Mouse (Mus musculus): ENCODE data around the gene Ifi207. TPM values are rescaled to one million over a fixed set of nuclear protein-coding genes. Genes with fewer than 3 reads are reported as not detected.
A peak's percentile ranks its signal among the peaks of the same experiment; 100 is the strongest.
"Not testable (repeated sequence)": the region's sequence is repeated elsewhere in the genome, so short reads cannot be mapped to it uniquely, and the experiment has no call there.

Gene Ifi207
- polyA plus RNA-seq (2015; fragmentation: Nextera tagmentation; extraction: Ambion mirVana) = 1.1 and 1.4 TPM in 2 replicates

GRCm38 (mm10) chr1:173741656-173742055, at the start of gene Ifi207:
Gene Ifi207 (minus strand): TSS chr1:173741747.
- ATAC-seq (ENCODE audit: insufficient read depth, low FRiP score) = no peak
- WGBS = 68% methylated on average over 4 of the region's 4 CpGs
- Histone ChIP-seq H3K4me1 (ENCODE audit: control insufficient read depth, insufficient read depth, low read length) (no peaks in the 10 kb centered on the region), H3K27ac (ENCODE audit: low read length) (no peak within 1 kb of the TSS), H3K36me3 (ENCODE audit: control insufficient read depth, insufficient read depth, low read length) (no peaks in the 10 kb centered on the region), H3K9ac (ENCODE audit: low read length) (no peak within 1 kb of the TSS), H3K9me3 (replicated peaks; ENCODE audit: control insufficient read depth, low read length) (no peaks in the 10 kb centered on the region), H3K27me3 (ENCODE audit: control insufficient read depth, insufficient read depth, low read length) (no peaks in the 10 kb centered on the region), H3K4me2 (ENCODE audit: low read depth, low read length) (no peak within 1 kb of the TSS), H3K4me3 (replicated peaks; ENCODE audit: low read length) (0 out of 2 replicates have a peak within 1 kb of the TSS, but pooled peaks have one; percentile 5)

- H3K4me2 ChIP-seq (ENCODE audit: low read depth, low read length); H3K36me3 ChIP-seq (ENCODE audit: control insufficient read depth, insufficient read depth, low read length); ATAC-seq (ENCODE audit: insufficient read depth, low FRiP score); H3K27me3 ChIP-seq (ENCODE audit: control insufficient read depth, insufficient read depth, low read length); H3K9me3 ChIP-seq (replicated peaks; ENCODE audit: control insufficient read depth, low read length); H3K27ac ChIP-seq (ENCODE audit: low read length); H3K4me1 ChIP-seq (ENCODE audit: control insufficient read depth, insufficient read depth, low read length); H3K9ac ChIP-seq (ENCODE audit: low read length); H3K4me3 ChIP-seq (replicated peaks; ENCODE audit: low read length): not testable (repeated sequence)
- WGBS = 75% methylated on average over 2 of the region's 3 CpGs
These were observed 31.9 kb upstream of the Ifi207 start for GRCm38 (mm10) chr1:173773457-173773856.

GRCm38 (mm10) chr1:173766848-173767617, 25.5 kb upstream of the Ifi207 start, which contains the start of gene Ifi204:
Gene Ifi204 (minus strand): TSS chr1:173766943.
- not testable (repeated sequence) for H3K36me3 ChIP-seq (ENCODE audit: control insufficient read depth, insufficient read depth, low read length); H3K27ac ChIP-seq (ENCODE audit: low read length); H3K4me2 ChIP-seq (ENCODE audit: low read depth, low read length); H3K9me3 ChIP-seq (replicated peaks; ENCODE audit: control insufficient read depth, low read length); H3K27me3 ChIP-seq (ENCODE audit: control insufficient read depth, insufficient read depth, low read length); H3K4me1 ChIP-seq (ENCODE audit: control insufficient read depth, insufficient read depth, low read length); H3K4me3 ChIP-seq (replicated peaks; ENCODE audit: low read length); H3K9ac ChIP-seq (ENCODE audit: low read length)
- ATAC-seq (ENCODE audit: insufficient read depth, low FRiP score) = 0 out of 2 replicates have a peak, but pooled peaks have one; percentile 29
- WGBS = 73% methylated on average over 5 of the region's 5 CpGs

- H3K27ac ChIP-seq (ENCODE audit: low read length); H3K27me3 ChIP-seq (ENCODE audit: control insufficient read depth, insufficient read depth, low read length); H3K4me3 ChIP-seq (replicated peaks; ENCODE audit: low read length); H3K9ac ChIP-seq (ENCODE audit: low read length); H3K9me3 ChIP-seq (replicated peaks; ENCODE audit: control insufficient read depth, low read length); H3K4me2 ChIP-seq (ENCODE audit: low read depth, low read length); H3K36me3 ChIP-seq (ENCODE audit: control insufficient read depth, insufficient read depth, low read length); ATAC-seq (ENCODE audit: insufficient read depth, low FRiP score); H3K4me1 ChIP-seq (ENCODE audit: control insufficient read depth, insufficient read depth, low read length): not testable (repeated sequence)
- 88% methylated on average over 5 of the region's 5 CpGs for WGBS
These were observed 18.5 kb upstream of the Ifi207 start for GRCm38 (mm10) chr1:173760032-173760431.

GRCm38 (mm10) chr1:173742262-173742661, 715 bp upstream of the Ifi207 start:
- no peak overlapping the region for H3K27ac ChIP-seq (ENCODE audit: low read length)
- H3K4me3 ChIP-seq (replicated peaks; ENCODE audit: low read length) = no peak overlapping the region
- ATAC-seq (ENCODE audit: insufficient read depth, low FRiP score) = no peak
- H3K4me2 ChIP-seq (ENCODE audit: low read depth, low read length) = no peak overlapping the region
- no peaks in the 10 kb centered on the region for H3K4me1 ChIP-seq (ENCODE audit: control insufficient read depth, insufficient read depth, low read length)
- H3K9me3 ChIP-seq (replicated peaks; ENCODE audit: control insufficient read depth, low read length) = no peaks in the 10 kb centered on the region
- no peaks in the 10 kb centered on the region for H3K36me3 ChIP-seq (ENCODE audit: control insufficient read depth, insufficient read depth, low read length)
- 66% methylated on average over 1 of the region's 1 CpGs for WGBS
- no peaks in the 10 kb centered on the region for H3K27me3 ChIP-seq (ENCODE audit: control insufficient read depth, insufficient read depth, low read length)
- no peak overlapping the region for H3K9ac ChIP-seq (ENCODE audit: low read length)

GRCm38 (mm10) chr1:173740537-173740936, 1.0 kb downstream of the Ifi207 start:
- Histone ChIP-seq H3K9ac (ENCODE audit: low read length) (no peak overlapping the region), H3K4me2 (ENCODE audit: low read depth, low read length) (no peak overlapping the region), H3K9me3 (replicated peaks; ENCODE audit: control insufficient read depth, low read length) (no peaks in the 10 kb centered on the region), H3K27me3 (ENCODE audit: control insufficient read depth, insufficient read depth, low read length) (no peaks in the 10 kb centered on the region), H3K4me1 (ENCODE audit: control insufficient read depth, insufficient read depth, low read length) (no peaks in the 10 kb centered on the region), H3K36me3 (ENCODE audit: control insufficient read depth, insufficient read depth, low read length) (no peaks in the 10 kb centered on the region), H3K27ac (ENCODE audit: low read length) (no peak overlapping the region), H3K4me3 (replicated peaks; ENCODE audit: low read length) (no peak overlapping the region)
- no peak for ATAC-seq (ENCODE audit: insufficient read depth, low FRiP score)

- 56% methylated on average over 2 of the region's 2 CpGs for whole genome bisulfite sequencing
These were observed 4.6 kb downstream of the Ifi207 start for GRCm38 (mm10) chr1:173736986-173737385.

GRCm38 (mm10) chr1:173735015-173735414, 6.5 kb downstream of the Ifi207 start:
- not testable (repeated sequence) for H3K9me3 ChIP-seq (replicated peaks; ENCODE audit: control insufficient read depth, low read length); H3K4me3 ChIP-seq (replicated peaks; ENCODE audit: low read length); H3K4me1 ChIP-seq (ENCODE audit: control insufficient read depth, insufficient read depth, low read length); ATAC-seq (ENCODE audit: insufficient read depth, low FRiP score); H3K9ac ChIP-seq (ENCODE audit: low read length); H3K4me2 ChIP-seq (ENCODE audit: low read depth, low read length); H3K27me3 ChIP-seq (ENCODE audit: control insufficient read depth, insufficient read depth, low read length); H3K27ac ChIP-seq (ENCODE audit: low read length); H3K36me3 ChIP-seq (ENCODE audit: control insufficient read depth, insufficient read depth, low read length)
- WGBS = 84% methylated on average over 4 of the region's 4 CpGs

More at GRCm38 (mm10) chr1:173736986-173737385, 4.6 kb downstream of the Ifi207 start:
- H3K36me3 ChIP-seq (ENCODE audit: control insufficient read depth, insufficient read depth, low read length) = no peaks in the 10 kb centered on the region
- H3K9me3 ChIP-seq (replicated peaks; ENCODE audit: control insufficient read depth, low read length) = no peaks in the 10 kb centered on the region
- no peak overlapping the region for H3K4me2 ChIP-seq (ENCODE audit: low read depth, low read length)
- H3K9ac ChIP-seq (ENCODE audit: low read length) = no peak overlapping the region
- H3K27ac ChIP-seq (ENCODE audit: low read length) = no peak overlapping the region
- no peaks in the 10 kb centered on the region for H3K4me1 ChIP-seq (ENCODE audit: control insufficient read depth, insufficient read depth, low read length)
- H3K27me3 ChIP-seq (ENCODE audit: control insufficient read depth, insufficient read depth, low read length) = no peaks in the 10 kb centered on the region
- H3K4me3 ChIP-seq (replicated peaks; ENCODE audit: low read length) = no peak overlapping the region
- no peak for ATAC-seq (ENCODE audit: insufficient read depth, low FRiP score)

GRCm38 (mm10) chr1:173733219-173733618, 8.3 kb downstream of the Ifi207 start:
- Histone ChIP-seq H3K27me3 (ENCODE audit: control insufficient read depth, insufficient read depth, low read length) (no peaks in the 10 kb centered on the region), H3K9me3 (replicated peaks; ENCODE audit: control insufficient read depth, low read length) (no peaks in the 10 kb centered on the region), H3K36me3 (ENCODE audit: control insufficient read depth, insufficient read depth, low read length) (no peaks in the 10 kb centered on the region), H3K4me3 (replicated peaks; ENCODE audit: low read length) (no peak overlapping the region), H3K27ac (ENCODE audit: low read length) (no peak overlapping the region), H3K4me1 (ENCODE audit: control insufficient read depth, insufficient read depth, low read length) (no peaks in the 10 kb centered on the region), H3K9ac (ENCODE audit: low read length) (no peak overlapping the region), H3K4me2 (ENCODE audit: low read depth, low read length) (no peak overlapping the region)
- ATAC-seq (ENCODE audit: insufficient read depth, low FRiP score) = no peak
- WGBS = 14% methylated on average over 7 of the region's 7 CpGs

All from stomach, embryonic 16.5 days (tissue).